Mouse (Mus musculus) MEL (cell line): ENCODE measurements around the gene Casp2.

ENCODE experiments used
- CTCF ChIP-seq, 3 experiments: IDR thresholded peaks in 2 of 3; conservative IDR thresholded peaks in 1 of 3; 2 replicates each; pipeline ENCODE4 v1.5.1; 2011 to 2012; ENCODE audit warnings: low read length in 3 of 3, low read depth in 2 of 3, mild to moderate bottlenecking in 2 of 3, improper control_type of control experiment in 1 of 3, inconsistent platforms in 1 of 3, mixed read lengths in 1 of 3, moderate library complexity in 1 of 3; ENCODE audit not compliant: control insufficient read depth in 1 of 3, insufficient read depth in 1 of 3, poor library complexity in 1 of 3, severe bottlenecking in 1 of 3
- JUND ChIP-seq: IDR thresholded peaks from 2 replicates; pipeline ENCODE4 v1.6.1; 2011; ENCODE audit warnings: low read depth, mild to moderate bottlenecking, improper control_type of control experiment, low read length
- KAT2A ChIP-seq: conservative IDR thresholded peaks from 2 replicates; pipeline ENCODE4 v1.6.1; 2012; ENCODE audit warnings: low read depth, low read length, improper control_type of control experiment, inconsistent platforms
- POLR2A ChIP-seq, 2 experiments: IDR thresholded peaks; 2 replicates each; pipeline ENCODE4 v1.6.1; 2011 to 2012; ENCODE audit warnings: low read length in 2 of 2, mild to moderate bottlenecking in 2 of 2, control low read depth in 1 of 2, improper control_type of control experiment in 1 of 2, low read depth in 1 of 2, moderate library complexity in 1 of 2; ENCODE audit not compliant: control insufficient read depth in 1 of 2, insufficient read depth in 1 of 2, poor library complexity in 1 of 2
- POLR2AphosphoS5 ChIP-seq: IDR thresholded peaks from 2 replicates; pipeline ENCODE4 v1.6.1; 2012; ENCODE audit warnings: low read depth, borderline replicate concordance, mild to moderate bottlenecking, inconsistent platforms, low read length, moderate library complexity, mixed read lengths
- SMC3 ChIP-seq: IDR thresholded peaks from 2 replicates; pipeline ENCODE4 v1.6.1; 2011; ENCODE audit warnings: low read depth, low read length, improper control_type of control experiment
- TAL1 ChIP-seq: IDR thresholded peaks from 2 replicates; pipeline ENCODE4 v1.6.1; 2012; ENCODE audit warnings: mild to moderate bottlenecking, inconsistent platforms, low read length, moderate library complexity, mixed read lengths
- TCF12 ChIP-seq: IDR thresholded peaks from 2 replicates; pipeline ENCODE4 v1.6.1; 2014; ENCODE audit warnings: low read depth, mild to moderate bottlenecking, inconsistent platforms, low read length, improper control_type of control experiment, moderate library complexity
- ZMIZ1 ChIP-seq: IDR thresholded peaks from 2 replicates; pipeline ENCODE4 v1.6.1; 2012; ENCODE audit warnings: low read depth, mild to moderate bottlenecking, inconsistent platforms, low read length, improper control_type of control experiment, moderate library complexity
- ZNF384 ChIP-seq: IDR thresholded peaks from 2 replicates; pipeline ENCODE4 v1.6.1; 2012; ENCODE audit warnings: low read depth, mild to moderate bottlenecking, inconsistent platforms, low read length, improper control_type of control experiment

DNA sequence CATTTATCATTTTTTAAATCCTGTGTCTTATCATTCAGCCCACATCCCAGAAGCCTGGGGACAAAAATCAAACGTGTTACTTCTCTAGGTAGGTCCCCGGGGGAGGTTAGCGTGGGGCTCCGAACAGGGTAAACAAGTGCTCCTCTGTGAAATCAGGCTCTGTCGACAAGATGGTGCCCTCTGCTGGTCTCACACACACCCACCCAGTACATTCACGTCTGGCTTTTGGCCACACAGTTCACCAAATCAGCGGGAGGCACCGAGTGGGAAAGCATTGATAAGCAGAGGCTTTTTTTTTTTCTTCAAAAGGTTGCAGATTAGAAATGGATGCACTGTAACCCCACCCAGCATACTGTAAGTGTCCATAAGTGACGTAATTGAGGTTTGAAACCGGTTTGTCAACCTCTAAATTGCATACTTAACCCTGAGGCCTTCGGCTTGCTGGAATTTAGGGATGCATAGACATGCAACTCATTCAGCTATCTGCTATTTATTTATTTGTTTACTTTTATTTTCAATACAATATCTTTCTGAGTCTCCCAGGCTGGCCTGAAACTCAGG, 7.4 kb upstream of the Casp2 start:
- TF ChIP-seq CTCF (IDR thresholded peaks at IDR 0.05 in 2 of 3, conservative IDR thresholded peaks at IDR 0.05 in 1 of 3; ENCODE audit: control insufficient read depth in 1 of 3, insufficient read depth in 1 of 3, low read depth in 2 of 3, low read length in 3 of 3, poor library complexity in 1 of 3, severe bottlenecking in 1 of 3) (peak; percentile 47 to 77 (median 74)), POLR2A (IDR thresholded peaks at IDR 0.05; ENCODE audit: control insufficient read depth in 1 of 2, insufficient read depth in 1 of 2, low read depth in 1 of 2, low read length in 2 of 2, poor library complexity in 1 of 2) (no peak), JUND (no peak), SMC3 (peak; percentile 74), TCF12 (peak; percentile 86), POLR2AphosphoS5 (no peak), ZMIZ1 (no peak), KAT2A (no peak), ZNF384 (peak; percentile 97), TAL1 (peak; percentile 61)
